Mouse (Mus musculus): ENCODE measurements around the gene Med22. TPM values are rescaled to one million over a fixed set of nuclear protein-coding genes. Genes with fewer than 3 reads are reported as not detected.
A peak's percentile ranks its signal among the peaks of the same experiment; 100 is the strongest.
"Not testable (repeated sequence)": the region's sequence is repeated elsewhere in the genome, so short reads cannot be mapped to it uniquely, and the experiment has no call there.

Gene Med22
- total and polyA plus RNA-seq, 2 experiments from 2014 or later = 119 to 144 TPM

GRCm38 (mm10) chr2:26901834-26902400, 8.6 kb downstream of the Med22 start:
- peak overlapping the region; percentile 71 for H3K9ac ChIP-seq (replicated peaks; ENCODE audit: low read length, poor library complexity, severe bottlenecking)
- DNase-seq (ENCODE audit: low spot score) = no peak
- peak overlapping the region; percentile 83 for H3K27ac ChIP-seq (ENCODE audit: low read depth, low read length)
- peak overlapping the region; percentile 80 for H3K4me3 ChIP-seq (ENCODE audit: low read depth, low read length)
- H3K27me3 ChIP-seq (ENCODE audit: insufficient read depth, low read length) = no peaks in the 10 kb centered on the region
- ATAC-seq (ENCODE audit: low FRiP score) = no peak
- peaks cover 39% of the 10 kb centered on the region for H3K36me3 ChIP-seq (ENCODE audit: insufficient read depth, low read length)
- peak overlapping the region; percentile 71 for H3K4me2 ChIP-seq (ENCODE audit: low read depth, low read length, poor library complexity, severe bottlenecking)
- H3K4me1 ChIP-seq (ENCODE audit: insufficient read depth, low read length) = peaks cover 9% of the 10 kb centered on the region; the same call in 1 of the 2 replicates
- no peaks in the 10 kb centered on the region for H3K9me3 ChIP-seq (ENCODE audit: low read length)
- no peak for TF ChIP-seq CTCF (IDR thresholded peaks at IDR 0.05)
- 13% methylated on average over 7 of the region's 7 CpGs for WGBS

GRCm38 (mm10) chr2:26900731-26901130, 9.7 kb downstream of the Med22 start:
- ATAC-seq (ENCODE audit: low FRiP score) = no peak
- H3K36me3 ChIP-seq (ENCODE audit: insufficient read depth, low read length) = peaks cover 28% of the 10 kb centered on the region

GRCm38 (mm10) chr2:26895898-26896297, 14.6 kb downstream of the Med22 start:
- 92% methylated on average over 4 of the region's 4 CpGs for WGBS
- Histone ChIP-seq H3K4me3 (ENCODE audit: low read depth, low read length) (no peak overlapping the region), H3K9ac (replicated peaks; ENCODE audit: low read length, poor library complexity, severe bottlenecking) (no peak overlapping the region), H3K36me3 (ENCODE audit: insufficient read depth, low read length) (peaks cover 44% of the 10 kb centered on the region), H3K4me1 (ENCODE audit: insufficient read depth, low read length) (no peaks in the 10 kb centered on the region), H3K27me3 (ENCODE audit: insufficient read depth, low read length) (no peaks in the 10 kb centered on the region), H3K27ac (ENCODE audit: low read depth, low read length) (no peak overlapping the region), H3K9me3 (ENCODE audit: low read length) (no peaks in the 10 kb centered on the region), H3K4me2 (ENCODE audit: low read depth, low read length, poor library complexity, severe bottlenecking) (no peak overlapping the region)
- ATAC-seq (ENCODE audit: low FRiP score) (no peak), DNase-seq (ENCODE audit: low spot score) (no peak)
- peak; percentile 37; the same call in 1 of the 2 replicates for TF ChIP-seq CTCF (IDR thresholded peaks at IDR 0.05)

More at GRCm38 (mm10) chr2:26900731-26901130, 9.7 kb downstream of the Med22 start:
- no peak overlapping the region for H3K9ac ChIP-seq (replicated peaks; ENCODE audit: low read length, poor library complexity, severe bottlenecking)
- DNase-seq (ENCODE audit: low spot score) = no peak
- no peak overlapping the region for H3K4me3 ChIP-seq (ENCODE audit: low read depth, low read length)
- H3K4me1 ChIP-seq (ENCODE audit: insufficient read depth, low read length) = peaks cover 9% of the 10 kb centered on the region; the same call in 1 of the 2 replicates
- no peak overlapping the region for H3K27ac ChIP-seq (ENCODE audit: low read depth, low read length)
- no peaks in the 10 kb centered on the region for H3K27me3 ChIP-seq (ENCODE audit: insufficient read depth, low read length)
- H3K9me3 ChIP-seq (ENCODE audit: low read length) = no peaks in the 10 kb centered on the region
- WGBS = 79% methylated on average over 1 of the region's 1 CpGs
- TF ChIP-seq CTCF (IDR thresholded peaks at IDR 0.05) = no peak
- no peak overlapping the region for H3K4me2 ChIP-seq (ENCODE audit: low read depth, low read length, poor library complexity, severe bottlenecking)

GRCm38 (mm10) chr2:26886170-26886569, 24.3 kb downstream of the Med22 start:
- not testable (repeated sequence) for H3K4me3 ChIP-seq (ENCODE audit: low read depth, low read length); H3K4me1 ChIP-seq (ENCODE audit: insufficient read depth, low read length); DNase-seq (ENCODE audit: low spot score); H3K27me3 ChIP-seq (ENCODE audit: insufficient read depth, low read length); H3K9me3 ChIP-seq (ENCODE audit: low read length); ATAC-seq (ENCODE audit: low FRiP score); H3K27ac ChIP-seq (ENCODE audit: low read depth, low read length); H3K9ac ChIP-seq (replicated peaks; ENCODE audit: low read length, poor library complexity, severe bottlenecking); H3K4me2 ChIP-seq (ENCODE audit: low read depth, low read length, poor library complexity, severe bottlenecking)
- 47% methylated on average over 4 of the region's 4 CpGs for WGBS
- H3K36me3 ChIP-seq (ENCODE audit: insufficient read depth, low read length) = peaks cover 15% of the 10 kb centered on the region

GRCm38 (mm10) chr2:26885541-26885940, 24.9 kb downstream of the Med22 start:
- H3K27me3 ChIP-seq (ENCODE audit: insufficient read depth, low read length); H3K4me2 ChIP-seq (ENCODE audit: low read depth, low read length, poor library complexity, severe bottlenecking); H3K4me3 ChIP-seq (ENCODE audit: low read depth, low read length); ATAC-seq (ENCODE audit: low FRiP score); H3K4me1 ChIP-seq (ENCODE audit: insufficient read depth, low read length); H3K9ac ChIP-seq (replicated peaks; ENCODE audit: low read length, poor library complexity, severe bottlenecking); DNase-seq (ENCODE audit: low spot score); H3K36me3 ChIP-seq (ENCODE audit: insufficient read depth, low read length); H3K9me3 ChIP-seq (ENCODE audit: low read length); H3K27ac ChIP-seq (ENCODE audit: low read depth, low read length): not testable (repeated sequence)
- WGBS = 82% methylated on average over 2 of the region's 2 CpGs

GRCm38 (mm10) chr2:26878571-26878970, 31.9 kb downstream of the Med22 start:
- no peak for TF ChIP-seq CTCF (IDR thresholded peaks at IDR 0.05)
- H3K4me3 ChIP-seq (ENCODE audit: low read depth, low read length) = no peak overlapping the region
- no peaks in the 10 kb centered on the region for H3K27me3 ChIP-seq (ENCODE audit: insufficient read depth, low read length)
- no peaks in the 10 kb centered on the region for H3K36me3 ChIP-seq (ENCODE audit: insufficient read depth, low read length)
- ATAC-seq (ENCODE audit: low FRiP score) (no peak), DNase-seq (ENCODE audit: low spot score) (no peak)
- no peak overlapping the region for H3K4me2 ChIP-seq (ENCODE audit: low read depth, low read length, poor library complexity, severe bottlenecking)
- no peaks in the 10 kb centered on the region for H3K4me1 ChIP-seq (ENCODE audit: insufficient read depth, low read length)
- H3K27ac ChIP-seq (ENCODE audit: low read depth, low read length) = no peak overlapping the region
- H3K9me3 ChIP-seq (ENCODE audit: low read length) = no peaks in the 10 kb centered on the region
- no peak overlapping the region for H3K9ac ChIP-seq (replicated peaks; ENCODE audit: low read length, poor library complexity, severe bottlenecking)

All from midbrain, postnatal 0 days (tissue).